ENCODE assay signal across 19 mouse cellular contexts in genomic region chr2:59446671-59447070, GRCm38 (mm10). TPM values are rescaled to one million over a fixed set of nuclear protein-coding genes. Genes with fewer than 3 reads are reported as not detected.
DNase-seq lines count a peak whose midpoint lies in the region; TF ChIP-seq lines count a peak whose summit lies in the region.
"Had no signal": no experiment of that assay in that cellular context is flagged by ENCODE, and none has a peak within 500 bp of the region (broad histone marks: within the 10 kb centered on the region; RNA-seq: fewer than 3 reads in every experiment).

No protein-coding gene starts in this region.

- intact Hi-C loops in left cerebral cortex, postnatal 4 days (cut with DNase I): no loop called here
- intact Hi-C loops in left cerebral cortex, adult 2 months (cut with DNase I): no loop called here

- no peak overlapping the region for H3K4me3 ChIP-seq in left cerebral cortex, adult 2 months
- H3K4me3 ChIP-seq: embryonic facial prominence, embryonic 12.5 days; forebrain, embryonic 13.5 days; limb, embryonic 12.5 days; myocyte had no signal

- TF ChIP-seq POLR2A in brain, embryonic 14.5 days (IDR thresholded peaks at IDR 0.05; ENCODE audit: borderline replicate concordance, extremely low read depth, insufficient read depth, insufficient read length, poor library complexity, severe bottlenecking): no peak

- TF ChIP-seq CTCF in left cerebral cortex, adult 2 months (IDR thresholded peaks at IDR 0.05): no peak
- no peak for TF ChIP-seq CTCF in brain, embryonic 14.5 days (IDR thresholded peaks at IDR 0.05; ENCODE audit: borderline replicate concordance, extremely low read depth, insufficient read depth, insufficient read length)

- DNase-seq in left cerebral cortex, postnatal 4 days: peak; percentile 70
- DNase-seq in left cerebral cortex, adult 2 months (ENCODE audit: extremely low spot score in 1 of 2, low spot score in 2 of 2): no peak
- peak; percentile 51 for DNase-seq in brain, embryonic 14.5 days (ENCODE audit: low read depth)
- peak; percentile 96 for DNase-seq in cerebellum, adult 11-12 months
- DNase-seq in cerebellum, postnatal 36 days: peak; percentile 90 to 92
- DNase-seq in adrenal gland, adult 8-10 months: no peak
- no peak for DNase-seq in adipocyte (ENCODE audit: low spot score)
- DNase-seq: gastrocnemius, postnatal 10 days; heart, postnatal 10 days; lung, postnatal 14 days; right cerebral cortex, postnatal 14 days; thymus, adult 2 months had no signal

- no peak overlapping the region for H3K27ac ChIP-seq in left cerebral cortex, adult 2 months
- H3K27ac ChIP-seq: embryonic facial prominence, embryonic 12.5 days; forebrain, embryonic 13.5 days; limb, embryonic 12.5 days had no signal

RNA-seq across cellular contexts. Expression of gene Dapl1, which starts 37.8 kb away (rescaled TPM):
- total RNA-seq in left cerebral cortex, postnatal 4 days (2021): under 1 TPM in 1 of 2 experiments, not detected in 1; 0.74 TPM
- 1 to 10 TPM; 1.4 to 1.8 TPM for total RNA-seq in left cerebral cortex, adult 2 months (2021)
- not detected in 2 replicates for polyA plus RNA-seq in brain, embryonic 14.5 days (2012; rRNA removed)
- not detected for total RNA-seq in adrenal gland, adult 8-10 months (2022)
- total RNA-seq: adrenal gland, postnatal 4 days; gastrocnemius, postnatal 10 days; heart, postnatal 10 days; MEL had no signal
- polyA plus RNA-seq: forebrain, embryonic 13.5 days; liver, embryonic 16.5 days; myocyte had no signal

Comparison
In these comparisons a context has a peak if more than half of its experiments do, and no peak if none do; other contexts are left out.
1. DNase-seq: peak in left cerebral cortex, postnatal 4 days (single experiment), brain, embryonic 14.5 days (single experiment), cerebellum, adult 11-12 months (single experiment) and cerebellum, postnatal 36 days (2 of 2); none in left cerebral cortex, adult 2 months (0 of 2), adrenal gland, adult 8-10 months (single experiment) and adipocyte (single experiment).